Mouse (Mus musculus): ENCODE data around the gene Cdc42se2.

Gene Cdc42se2

DNA sequence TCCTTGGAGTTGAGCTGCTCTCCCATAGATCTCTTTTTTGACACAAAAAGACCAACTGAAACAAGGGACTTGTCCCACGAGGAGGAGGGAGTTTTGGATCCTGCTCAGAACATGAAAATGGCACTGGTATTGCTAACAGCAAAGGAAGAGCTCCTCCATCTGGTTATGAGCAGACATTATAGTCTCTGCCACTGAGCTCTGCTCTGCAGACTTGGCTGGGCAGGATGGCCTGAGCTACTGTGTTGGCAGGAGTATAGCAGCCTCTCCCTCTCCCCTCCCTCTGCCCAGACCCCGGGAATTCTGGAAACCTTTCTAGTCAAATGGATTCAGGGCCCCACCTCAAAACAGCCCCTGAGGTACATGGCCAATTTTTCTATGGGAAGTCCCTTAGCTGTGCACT, 77.8 kb downstream of the Cdc42se2 start:
- DNase-seq (ENCODE audit: low spot score), result no peak

DNA sequence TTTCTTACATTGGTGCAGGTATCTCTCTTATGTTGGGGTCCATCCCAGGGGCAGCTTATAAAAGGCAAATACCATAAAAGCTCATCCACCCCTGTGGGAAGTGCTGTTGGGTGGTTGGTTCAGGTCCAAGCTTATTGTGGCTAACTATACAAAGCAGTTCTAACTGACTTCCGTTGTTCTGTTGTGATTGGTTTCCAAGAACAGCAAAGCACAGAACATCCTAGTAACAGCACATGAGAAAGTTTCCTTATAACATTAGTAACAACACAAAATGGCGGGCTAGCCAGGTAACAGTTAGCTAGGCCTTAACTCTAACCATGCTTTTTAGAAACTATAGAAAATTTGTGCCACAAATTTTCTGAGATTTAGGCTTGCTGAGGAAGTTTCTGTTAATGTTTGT, 79.3 kb downstream of the Cdc42se2 start:
- no peak for DNase-seq (ENCODE audit: low spot score)

DNA sequence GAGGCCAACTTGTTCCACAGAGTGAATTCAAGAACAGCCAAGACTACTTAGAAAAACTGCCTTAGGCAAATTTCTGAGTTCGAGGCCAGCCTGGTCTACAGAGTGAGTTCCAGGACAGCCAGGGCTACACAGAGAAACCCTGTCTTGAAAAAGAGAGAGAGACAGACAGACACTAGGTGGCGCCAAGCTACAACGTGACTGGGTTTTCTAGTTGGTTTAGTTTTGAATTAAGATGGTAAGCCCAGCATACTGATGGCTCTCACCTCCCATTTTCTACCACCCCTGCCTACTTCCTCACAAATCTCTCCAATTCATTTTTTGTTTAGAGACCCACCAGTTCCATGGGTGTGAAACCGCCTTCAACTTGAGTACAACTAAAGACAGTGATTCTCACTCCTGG, 84.2 kb downstream of the Cdc42se2 start:
- DNase-seq (ENCODE audit: low spot score), result no peak

- DNase-seq (ENCODE audit: low spot score), result no peak
Observed at GRCm38 (mm10) chr11:54701848-54702247, 85.6 kb downstream of the Cdc42se2 start.

DNA sequence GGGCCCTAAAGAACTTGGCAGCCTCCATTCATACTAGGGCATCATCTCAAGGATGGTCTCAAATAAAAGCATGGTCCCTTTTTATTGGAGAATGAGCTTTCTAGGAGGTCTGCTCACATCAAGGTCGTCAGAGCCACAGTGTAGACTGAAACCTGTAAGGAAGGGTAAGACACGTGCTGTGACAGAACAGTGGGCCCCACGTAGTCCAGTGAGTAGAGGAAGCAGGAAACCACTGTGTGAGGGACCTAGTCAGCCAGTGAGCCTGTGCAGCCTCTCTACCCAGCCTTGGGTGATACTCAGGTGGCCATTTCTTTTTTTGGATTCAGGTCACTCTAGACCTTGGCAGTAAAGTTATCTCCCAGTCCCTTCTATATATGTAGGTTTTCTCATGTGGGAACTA, 87.5 kb downstream of the Cdc42se2 start:
- no peak for DNase-seq (ENCODE audit: low spot score)

- no peak for DNase-seq (ENCODE audit: low spot score)
Observed at GRCm38 (mm10) chr11:54698636-54699035, 88.8 kb downstream of the Cdc42se2 start.

DNA sequence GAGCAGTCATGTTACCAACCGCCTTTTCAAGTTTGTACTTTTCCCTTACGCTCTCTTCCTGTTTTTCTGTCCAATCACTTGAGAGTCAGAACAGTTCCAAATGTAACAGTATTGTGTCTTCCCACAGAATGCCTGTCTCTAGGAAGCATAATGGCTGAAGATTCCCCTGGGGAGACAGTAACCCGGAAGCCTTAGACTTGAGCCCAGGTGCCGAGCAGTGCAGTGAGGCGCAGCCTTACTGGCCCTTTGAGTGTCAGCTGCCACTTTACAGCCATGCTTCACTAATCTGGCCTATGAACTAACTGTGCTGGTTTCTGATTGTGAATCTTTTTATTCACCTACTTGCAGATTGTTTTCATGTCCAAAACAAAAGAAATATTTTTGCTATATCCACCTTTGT, 89.9 kb downstream of the Cdc42se2 start:
- DNase-seq (ENCODE audit: low spot score), result no peak

DNA sequence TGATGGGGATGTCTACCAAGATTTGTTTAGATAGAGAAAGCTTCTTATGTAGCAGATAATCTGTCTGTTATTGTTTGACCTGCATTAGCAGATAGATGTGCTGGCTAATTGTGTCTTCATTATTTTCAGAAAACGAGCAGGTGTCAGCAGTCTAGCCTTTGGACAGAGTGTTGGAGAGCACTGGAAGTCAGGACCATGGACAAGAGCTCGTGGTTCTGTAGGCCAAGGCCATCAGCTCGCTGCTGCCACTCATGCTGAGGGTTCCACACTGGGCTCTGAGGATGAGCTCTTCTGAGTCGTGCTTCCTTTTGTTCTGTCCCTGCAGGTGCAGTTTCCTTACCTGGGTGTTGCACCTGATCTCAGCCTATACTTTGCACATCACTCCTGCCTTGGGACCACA, 91.5 kb downstream of the Cdc42se2 start:
- DNase-seq (ENCODE audit: low spot score), result no peak

GRCm38 (mm10) chr11:54694291-54694690, 93.2 kb downstream of the Cdc42se2 start:
- DNase-seq (ENCODE audit: low spot score), result no peak

- DNase-seq (ENCODE audit: low spot score), result no peak
Observed at GRCm38 (mm10) chr11:54693696-54694095, 93.8 kb downstream of the Cdc42se2 start.

- no peak for DNase-seq (ENCODE audit: low spot score)
Observed at GRCm38 (mm10) chr11:54691179-54691578, 96.3 kb downstream of the Cdc42se2 start.

DNA sequence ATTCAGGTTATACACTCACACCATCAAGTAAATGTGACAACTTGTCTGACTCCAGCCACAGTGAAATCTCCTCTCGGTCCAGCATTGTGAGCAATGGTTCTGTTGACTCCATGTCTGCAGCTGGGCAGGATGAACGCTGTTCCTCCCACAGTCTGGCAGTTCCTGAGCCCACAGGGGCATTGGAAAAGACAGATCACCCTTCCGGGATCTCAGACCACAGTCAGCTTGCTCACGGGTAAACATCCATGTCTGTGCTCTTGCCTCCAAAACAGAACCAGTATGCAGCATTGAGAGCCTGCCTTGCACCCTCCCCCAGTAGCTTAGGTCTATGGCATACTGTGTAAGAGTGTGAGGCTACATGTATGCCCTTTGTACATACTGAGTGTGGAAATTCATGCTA, 97.3 kb downstream of the Cdc42se2 start:
- DNase-seq (ENCODE audit: low spot score), result no peak

- DNase-seq (ENCODE audit: low spot score), result no peak
Observed at GRCm38 (mm10) chr11:54684831-54685230, 102.6 kb downstream of the Cdc42se2 start.

DNA sequence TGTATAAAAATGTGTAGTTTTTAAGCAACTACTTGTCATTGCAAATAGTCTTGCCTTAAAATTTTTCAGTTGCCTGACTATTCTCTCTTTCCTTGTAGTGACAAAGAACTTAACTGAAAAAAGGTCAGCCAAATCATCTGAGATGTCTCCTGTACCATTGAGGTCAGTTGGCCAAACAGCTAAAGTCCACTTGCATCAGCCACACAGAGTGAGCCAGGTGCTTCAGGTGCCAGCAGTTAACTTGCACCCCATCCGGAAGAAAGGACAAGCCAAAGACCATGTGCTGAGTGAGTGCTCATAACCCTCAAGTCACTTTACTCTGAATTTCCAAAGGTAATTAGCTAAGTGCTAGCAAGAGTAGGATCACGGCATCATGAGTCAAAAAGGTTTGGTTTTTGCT, 108.3 kb downstream of the Cdc42se2 start:
- DNase-seq (ENCODE audit: low spot score), result no peak

DNA sequence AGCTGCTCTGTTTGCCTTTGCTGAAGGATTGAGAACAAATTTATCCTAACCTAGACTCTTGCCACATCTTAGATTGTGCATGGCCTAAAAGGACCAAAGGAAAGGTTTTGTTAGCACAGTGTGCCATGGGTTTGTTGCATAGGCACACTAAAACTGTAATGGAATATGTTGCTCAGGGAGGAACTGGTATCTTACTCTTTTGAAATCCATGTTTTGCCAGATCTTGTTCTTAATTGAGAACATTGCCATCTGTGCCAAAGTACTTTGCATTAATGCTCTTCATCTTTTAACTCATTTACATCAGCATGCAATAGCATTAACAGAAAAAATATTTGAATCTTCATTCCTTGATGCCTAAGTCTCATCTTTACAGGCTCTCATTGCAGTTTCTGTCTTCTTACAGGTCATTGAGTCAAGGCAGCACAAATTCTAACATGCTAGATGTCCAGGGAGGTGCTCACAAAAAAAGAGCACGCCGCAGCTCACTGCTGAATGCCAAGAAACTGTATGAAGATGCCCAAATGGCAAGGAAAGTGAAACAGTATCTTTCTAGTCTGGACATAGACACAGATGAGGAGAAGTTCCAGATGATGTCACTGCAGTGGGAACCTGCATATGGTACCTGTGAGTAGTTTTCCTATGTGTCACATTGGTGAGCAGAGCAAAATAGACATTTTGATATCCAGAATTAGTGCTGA, 111.5 kb downstream of the Cdc42se2 start:
- DNase-seq (ENCODE audit: low spot score), result no peak

DNA sequence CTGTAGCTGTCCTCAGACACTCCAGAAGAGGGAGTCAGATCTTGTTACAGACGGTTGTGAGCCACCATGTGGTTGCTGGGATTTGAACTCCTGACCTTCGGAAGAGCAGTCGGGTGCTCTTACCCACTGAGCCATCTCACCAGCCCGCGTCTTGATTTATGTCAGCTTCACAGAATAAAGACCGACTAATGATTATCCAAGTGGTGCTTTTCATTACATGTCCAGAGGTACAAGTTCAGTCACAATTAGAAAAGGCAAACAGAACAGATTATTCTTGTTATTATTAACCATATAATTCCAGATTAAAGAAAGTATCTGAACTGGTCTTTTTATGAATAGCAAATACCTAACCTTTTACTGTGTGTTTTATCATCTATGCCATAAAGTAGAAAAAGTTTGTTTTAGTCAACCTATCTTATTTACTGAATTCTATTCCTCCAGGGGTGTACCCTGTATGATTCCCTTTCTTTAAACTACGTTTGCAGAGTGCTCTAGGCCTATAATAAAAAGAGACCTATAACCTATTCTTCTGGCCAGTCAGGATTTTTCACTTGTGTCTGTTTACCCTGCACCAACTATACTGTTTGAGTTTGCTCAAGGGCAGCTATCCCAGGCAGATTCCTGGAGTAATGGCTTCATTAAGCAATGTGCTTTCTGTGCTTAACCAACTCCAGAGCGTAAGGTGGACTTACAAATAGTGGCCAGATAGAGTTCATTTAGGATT, 113.7 kb downstream of the Cdc42se2 start:
- DNase-seq (ENCODE audit: low spot score), result no peak
